Mouse (Mus musculus): ENCODE data around the gene Pik3r1. TPM values are rescaled to one million over a fixed set of nuclear protein-coding genes. Genes with fewer than 3 reads are reported as not detected.

The Pik3r1 gene
- polyA plus RNA-seq, 1 experiment from 2014 or later, result 24.8 TPM

DNA sequence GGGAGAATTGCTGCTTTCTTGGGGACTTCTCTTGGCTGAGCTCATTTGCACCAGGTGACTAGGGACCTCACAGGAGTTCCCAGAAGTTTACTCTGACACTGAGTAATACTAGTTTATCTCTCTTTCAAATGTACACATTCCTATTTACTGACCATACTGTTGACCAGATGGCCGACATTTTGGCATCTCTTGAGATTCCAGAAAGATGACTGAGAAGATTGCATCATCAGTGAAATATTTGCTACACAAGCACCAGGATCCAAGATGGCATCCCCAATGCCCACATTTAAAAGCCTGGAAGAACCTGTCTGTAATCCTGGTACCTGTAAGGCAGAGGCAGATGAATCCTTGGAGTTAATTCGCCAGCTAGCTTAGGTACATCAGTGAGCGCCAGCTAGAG is 41.1 kb downstream of the Pik3r1 start:
- no peak overlapping the region for H3K27ac ChIP-seq (ENCODE audit: low read length)
- no peak overlapping the region for H3K9ac ChIP-seq (ENCODE audit: low read depth, low read length)
- H3K27me3 ChIP-seq (replicated peaks; ENCODE audit: control insufficient read depth, insufficient read depth, low read length), result no peaks in the 10 kb centered on the region
- no peaks in the 10 kb centered on the region for H3K9me3 ChIP-seq (ENCODE audit: control insufficient read depth, low read length)
- no peaks in the 10 kb centered on the region for H3K36me3 ChIP-seq (ENCODE audit: control insufficient read depth, insufficient read depth, low read length)
- H3K4me2 ChIP-seq (ENCODE audit: low read depth, low read length), result no peak overlapping the region
- 78% methylated on average over 3 of the region's 3 CpGs for WGBS
- peaks cover 21% of the 10 kb centered on the region for H3K4me1 ChIP-seq (ENCODE audit: control insufficient read depth, insufficient read depth, low read length)
- no peak overlapping the region for H3K4me3 ChIP-seq (ENCODE audit: low read length)
- no peak for ATAC-seq

DNA sequence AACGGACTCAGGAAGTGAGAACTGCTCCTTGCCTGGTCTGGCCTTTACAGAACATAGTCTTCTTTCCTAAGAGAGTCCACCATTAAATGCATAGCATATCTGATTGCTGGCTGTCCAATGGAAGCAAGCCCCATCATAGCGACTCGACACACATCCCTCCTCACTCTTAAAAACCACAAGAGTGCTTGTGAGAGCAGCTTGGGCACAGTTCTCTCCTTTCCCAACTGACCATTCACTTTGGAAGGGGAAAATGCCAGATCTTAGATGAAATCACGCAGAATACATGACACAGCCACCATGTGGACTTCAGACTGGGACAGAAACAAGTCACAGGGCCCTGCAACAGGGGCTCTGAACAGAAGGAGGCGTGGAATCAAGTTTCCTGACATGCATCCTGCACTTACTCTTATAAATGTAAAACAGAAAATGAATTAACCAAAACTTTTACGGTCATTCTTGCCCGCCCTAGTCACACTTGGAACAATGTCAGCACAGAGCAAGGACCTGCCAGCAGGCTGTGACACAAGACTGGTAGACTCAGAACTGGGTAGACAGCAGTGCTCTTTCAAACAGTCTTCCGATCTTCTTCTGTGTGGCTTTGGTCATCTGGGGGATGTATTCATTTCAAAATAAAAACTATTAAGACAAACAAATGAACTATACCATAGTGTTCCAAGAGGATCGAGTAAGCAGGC is 46.0 kb downstream of the Pik3r1 start:
- Histone ChIP-seq H3K36me3 (ENCODE audit: control insufficient read depth, insufficient read depth, low read length) (no peaks in the 10 kb centered on the region), H3K27ac (ENCODE audit: low read length) (no peak overlapping the region), H3K4me3 (ENCODE audit: low read length) (no peak overlapping the region), H3K4me2 (ENCODE audit: low read depth, low read length) (no peak overlapping the region), H3K9me3 (ENCODE audit: control insufficient read depth, low read length) (no peaks in the 10 kb centered on the region), H3K4me1 (ENCODE audit: control insufficient read depth, insufficient read depth, low read length) (peaks cover 12% of the 10 kb centered on the region), H3K9ac (ENCODE audit: low read depth, low read length) (no peak overlapping the region), H3K27me3 (replicated peaks; ENCODE audit: control insufficient read depth, insufficient read depth, low read length) (no peaks in the 10 kb centered on the region)
- no peak for ATAC-seq
- WGBS, result 88% methylated on average over 9 of the region's 9 CpGs

DNA sequence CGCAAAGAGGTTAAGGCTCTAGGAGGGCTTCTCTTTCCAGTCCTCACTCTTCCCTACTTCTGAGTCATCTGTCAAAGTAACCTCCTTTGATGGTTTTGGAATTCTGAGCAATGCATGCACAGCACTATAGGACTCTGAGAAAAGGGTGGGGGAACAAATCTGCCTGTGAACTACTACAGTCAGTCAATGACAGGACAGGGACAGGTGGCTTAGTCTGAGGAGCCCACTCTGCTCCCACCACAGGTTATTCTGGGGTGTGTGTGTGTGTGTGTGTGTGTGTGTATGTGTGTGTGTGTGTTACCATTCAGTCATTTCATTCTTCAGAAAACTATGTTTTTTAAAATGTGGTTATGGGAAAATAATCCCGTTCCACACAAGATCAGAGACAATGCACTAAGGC is 46.9 kb downstream of the Pik3r1 start:
- Histone ChIP-seq H3K27ac (ENCODE audit: low read length) (no peak overlapping the region), H3K27me3 (replicated peaks; ENCODE audit: control insufficient read depth, insufficient read depth, low read length) (no peaks in the 10 kb centered on the region), H3K36me3 (ENCODE audit: control insufficient read depth, insufficient read depth, low read length) (no peaks in the 10 kb centered on the region), H3K4me1 (ENCODE audit: control insufficient read depth, insufficient read depth, low read length) (peaks cover 12% of the 10 kb centered on the region), H3K4me2 (ENCODE audit: low read depth, low read length) (no peak overlapping the region), H3K9ac (ENCODE audit: low read depth, low read length) (no peak overlapping the region), H3K9me3 (ENCODE audit: control insufficient read depth, low read length) (no peaks in the 10 kb centered on the region), H3K4me3 (ENCODE audit: low read length) (no peak overlapping the region)
- ATAC-seq, result no peak
- WGBS, result 93% methylated on average over 1 of the region's 2 CpGs

DNA sequence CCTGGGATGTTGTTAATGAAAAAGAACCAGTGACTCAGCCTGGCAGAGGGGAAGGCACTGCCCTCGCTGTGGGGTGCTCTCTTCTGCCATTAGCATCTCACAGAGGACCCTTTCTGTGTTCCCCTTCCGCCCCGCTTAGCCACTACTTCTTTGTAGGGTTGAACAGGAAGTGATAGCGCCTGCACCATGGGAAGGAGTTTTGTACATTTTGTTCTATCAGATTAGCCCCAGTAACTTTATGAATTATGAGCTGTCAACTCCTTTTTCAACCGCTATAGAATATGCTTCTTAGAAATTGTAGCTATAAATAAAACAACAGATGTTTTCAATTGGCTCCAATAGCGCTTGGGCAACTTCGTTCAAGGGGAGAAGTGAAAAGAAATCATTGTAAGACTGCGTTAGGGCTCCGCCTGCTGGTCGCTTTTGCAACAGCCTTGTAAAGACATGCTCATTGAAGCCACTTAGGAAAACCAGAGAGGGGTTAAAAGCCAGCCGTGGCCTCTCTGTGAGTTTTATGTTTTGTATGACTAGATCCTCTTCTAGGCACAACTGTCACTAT is 48.6 kb downstream of the Pik3r1 start:
- WGBS, result 19% methylated on average over 11 of the region's 11 CpGs
- Histone ChIP-seq H3K36me3 (ENCODE audit: control insufficient read depth, insufficient read depth, low read length) (no peaks in the 10 kb centered on the region), H3K4me3 (ENCODE audit: low read length) (no peak overlapping the region), H3K4me2 (ENCODE audit: low read depth, low read length) (no peak overlapping the region), H3K9ac (ENCODE audit: low read depth, low read length) (no peak overlapping the region), H3K4me1 (ENCODE audit: control insufficient read depth, insufficient read depth, low read length) (peaks cover 12% of the 10 kb centered on the region), H3K27ac (ENCODE audit: low read length) (no peak overlapping the region), H3K27me3 (replicated peaks; ENCODE audit: control insufficient read depth, insufficient read depth, low read length) (no peaks in the 10 kb centered on the region), H3K9me3 (ENCODE audit: control insufficient read depth, low read length) (no peaks in the 10 kb centered on the region)
- ATAC-seq, result peak; percentile 37

DNA sequence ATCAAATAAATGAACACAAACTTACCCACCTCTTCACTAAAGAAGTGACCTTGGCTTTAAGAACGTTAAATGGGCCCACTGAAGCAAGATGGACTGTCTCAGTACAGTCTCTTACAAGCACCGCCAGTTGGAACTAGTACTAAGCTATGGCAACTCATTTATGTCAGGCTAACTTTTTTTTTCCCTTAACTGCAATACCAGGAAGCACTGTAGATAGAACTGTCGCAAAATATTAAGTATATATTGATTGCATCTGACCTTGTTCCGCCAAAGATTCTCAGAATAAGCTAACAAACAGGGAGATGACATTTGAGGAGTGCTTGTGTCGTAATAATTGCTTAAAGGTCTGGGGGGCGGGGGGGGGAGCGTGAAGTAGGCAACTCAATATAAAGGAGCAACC is 49.3 kb downstream of the Pik3r1 start:
- H3K4me3 ChIP-seq (ENCODE audit: low read length), result no peak overlapping the region
- 61% methylated on average over 7 of the region's 7 CpGs for WGBS
- no peaks in the 10 kb centered on the region for H3K36me3 ChIP-seq (ENCODE audit: control insufficient read depth, insufficient read depth, low read length)
- H3K9ac ChIP-seq (ENCODE audit: low read depth, low read length), result no peak overlapping the region
- no peaks in the 10 kb centered on the region for H3K27me3 ChIP-seq (replicated peaks; ENCODE audit: control insufficient read depth, insufficient read depth, low read length)
- no peak overlapping the region for H3K4me2 ChIP-seq (ENCODE audit: low read depth, low read length)
- peaks cover 12% of the 10 kb centered on the region; the same call in 1 of the 2 replicates for H3K4me1 ChIP-seq (ENCODE audit: control insufficient read depth, insufficient read depth, low read length)
- no peak for ATAC-seq
- H3K9me3 ChIP-seq (ENCODE audit: control insufficient read depth, low read length), result no peaks in the 10 kb centered on the region
- H3K27ac ChIP-seq (ENCODE audit: low read length), result no peak overlapping the region

DNA sequence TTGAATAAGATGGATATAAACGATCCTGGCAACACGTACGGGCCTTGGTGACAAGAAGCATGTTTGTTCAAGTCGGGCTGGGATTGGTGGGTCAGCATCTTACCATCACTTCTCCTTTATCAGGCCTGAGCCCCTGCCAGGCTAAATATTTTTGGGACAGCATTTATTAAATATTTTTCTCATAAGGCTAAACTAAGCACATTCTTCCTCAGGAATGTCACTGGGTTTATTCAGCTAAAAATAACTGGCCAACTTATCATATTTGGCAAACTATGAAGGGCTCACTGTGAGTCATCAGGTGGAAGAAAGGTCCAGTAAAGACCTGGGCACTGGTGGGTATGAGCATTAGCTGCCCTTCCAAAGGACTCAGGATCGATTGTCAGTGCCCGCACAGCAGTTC is 50.2 kb downstream of the Pik3r1 start:
- H3K36me3 ChIP-seq (ENCODE audit: control insufficient read depth, insufficient read depth, low read length), result no peaks in the 10 kb centered on the region
- no peak for ATAC-seq
- H3K4me3 ChIP-seq (ENCODE audit: low read length), result no peak overlapping the region
- no peaks in the 10 kb centered on the region for H3K9me3 ChIP-seq (ENCODE audit: control insufficient read depth, low read length)
- H3K4me2 ChIP-seq (ENCODE audit: low read depth, low read length), result no peak overlapping the region
- H3K9ac ChIP-seq (ENCODE audit: low read depth, low read length), result no peak overlapping the region
- H3K4me1 ChIP-seq (ENCODE audit: control insufficient read depth, insufficient read depth, low read length), result peaks cover 12% of the 10 kb centered on the region; the same call in 1 of the 2 replicates
- no peaks in the 10 kb centered on the region for H3K27me3 ChIP-seq (replicated peaks; ENCODE audit: control insufficient read depth, insufficient read depth, low read length)
- no peak overlapping the region for H3K27ac ChIP-seq (ENCODE audit: low read length)
- WGBS, result 80% methylated on average over 6 of the region's 6 CpGs

DNA sequence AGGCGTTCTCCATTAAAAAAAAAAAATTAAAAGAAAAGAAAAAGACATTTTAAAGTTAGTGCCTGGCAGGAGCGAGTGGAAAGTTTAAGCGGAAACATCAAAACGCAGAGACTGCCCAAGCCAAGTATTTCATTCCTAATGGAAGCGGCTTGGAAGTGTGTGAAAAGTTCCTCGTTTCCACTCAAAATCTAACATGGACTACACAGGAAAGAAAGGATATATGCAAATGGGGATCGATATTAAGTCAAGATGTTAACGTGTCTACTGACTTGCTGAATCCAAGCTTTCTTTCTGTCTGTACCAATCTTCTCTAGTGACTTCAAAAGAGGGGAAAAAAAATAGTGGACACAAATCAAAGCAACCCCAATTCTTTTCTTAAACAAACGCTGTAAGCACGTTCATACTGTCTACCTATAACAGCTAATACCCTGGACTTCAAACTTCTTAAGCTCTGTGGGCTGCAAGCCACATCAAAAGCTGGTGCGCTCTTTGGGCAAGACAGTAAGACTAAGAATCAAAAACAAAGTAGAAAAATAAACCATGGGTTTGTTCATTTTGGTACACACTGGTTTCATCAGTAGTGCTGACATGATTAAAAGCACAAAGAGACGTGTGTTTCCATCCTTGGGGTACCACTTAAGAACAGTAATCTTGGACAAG is 54.5 kb downstream of the Pik3r1 start:
- H3K27ac ChIP-seq (ENCODE audit: low read length), result no peak overlapping the region
- no peak for ATAC-seq
- H3K4me3 ChIP-seq (ENCODE audit: low read length), result no peak overlapping the region
- H3K4me2 ChIP-seq (ENCODE audit: low read depth, low read length), result no peak overlapping the region
- H3K9me3 ChIP-seq (ENCODE audit: control insufficient read depth, low read length), result no peaks in the 10 kb centered on the region
- H3K27me3 ChIP-seq (replicated peaks; ENCODE audit: control insufficient read depth, insufficient read depth, low read length), result no peaks in the 10 kb centered on the region
- H3K36me3 ChIP-seq (ENCODE audit: control insufficient read depth, insufficient read depth, low read length), result peaks cover 5% of the 10 kb centered on the region; the same call in 1 of the 2 replicates
- H3K4me1 ChIP-seq (ENCODE audit: control insufficient read depth, insufficient read depth, low read length), result no peaks in the 10 kb centered on the region; the same call in 1 of the 2 replicates
- no peak overlapping the region for H3K9ac ChIP-seq (ENCODE audit: low read depth, low read length)
- WGBS, result 86% methylated on average over 12 of the region's 12 CpGs

DNA sequence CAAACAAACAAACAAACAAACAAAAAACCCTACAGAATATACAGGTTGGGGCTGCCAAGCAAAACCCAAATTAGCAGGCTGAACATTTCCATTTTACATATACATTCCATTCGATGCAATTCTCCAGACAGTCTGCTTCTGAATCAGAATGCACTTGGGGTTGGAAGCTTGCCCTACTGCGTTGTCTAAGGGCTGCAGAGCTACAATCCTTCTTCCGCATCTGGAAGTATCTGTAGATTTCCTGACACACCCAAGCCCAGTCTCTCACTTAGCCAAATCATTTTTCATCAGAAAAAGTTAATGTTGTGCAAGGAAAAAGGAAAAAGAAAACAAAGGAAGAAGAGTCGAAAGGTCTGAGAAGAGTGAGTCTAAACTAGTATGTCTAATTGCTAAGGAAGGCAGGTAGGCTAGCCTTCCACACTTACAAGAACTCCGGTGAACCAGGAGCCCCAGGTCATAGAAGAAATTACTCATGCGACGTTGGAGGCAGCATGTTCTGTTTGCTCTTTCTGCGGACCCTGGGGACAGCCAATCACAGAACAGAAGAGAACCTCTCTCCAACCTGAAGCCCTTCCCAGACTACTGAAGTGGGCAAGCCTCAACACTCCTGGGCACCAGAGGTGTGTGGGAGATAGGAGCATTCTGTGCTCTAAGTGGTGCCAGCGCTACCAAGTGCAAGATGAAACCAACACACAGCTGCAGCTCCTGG is 55.1 kb downstream of the Pik3r1 start:
- H3K27me3 ChIP-seq (replicated peaks; ENCODE audit: control insufficient read depth, insufficient read depth, low read length), result no peaks in the 10 kb centered on the region
- no peaks in the 10 kb centered on the region; the same call in 1 of the 2 replicates for H3K4me1 ChIP-seq (ENCODE audit: control insufficient read depth, insufficient read depth, low read length)
- H3K4me3 ChIP-seq (ENCODE audit: low read length), result no peak overlapping the region
- ATAC-seq, result no peak
- H3K4me2 ChIP-seq (ENCODE audit: low read depth, low read length), result no peak overlapping the region
- no peak overlapping the region for H3K9ac ChIP-seq (ENCODE audit: low read depth, low read length)
- 76% methylated on average over 9 of the region's 9 CpGs for WGBS
- H3K27ac ChIP-seq (ENCODE audit: low read length), result no peak overlapping the region
- no peaks in the 10 kb centered on the region for H3K9me3 ChIP-seq (ENCODE audit: control insufficient read depth, low read length)
- H3K36me3 ChIP-seq (ENCODE audit: control insufficient read depth, insufficient read depth, low read length), result peaks cover 9% of the 10 kb centered on the region; the same call in 1 of the 2 replicates

DNA sequence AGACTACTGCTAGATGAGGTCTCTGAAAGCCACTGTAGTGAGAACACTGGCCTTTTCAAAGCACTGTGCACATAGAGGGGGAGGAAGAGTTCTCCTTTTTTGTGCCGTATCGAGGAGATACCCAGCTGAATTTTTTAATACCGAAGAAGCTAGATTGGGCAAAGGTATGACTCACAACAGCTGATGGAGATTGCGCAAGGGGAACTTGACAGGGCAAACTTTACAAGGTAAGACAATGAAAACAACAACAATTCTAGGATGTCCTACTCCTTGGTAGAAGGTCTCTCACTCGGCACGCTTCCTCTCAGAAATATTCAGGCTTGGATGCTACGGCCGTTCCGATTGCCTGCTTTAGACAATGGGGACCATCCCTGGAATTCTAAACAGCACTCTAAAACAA is 55.9 kb downstream of the Pik3r1 start:
- ATAC-seq, result no peak
- Histone ChIP-seq H3K9ac (ENCODE audit: low read depth, low read length) (no peak overlapping the region), H3K9me3 (ENCODE audit: control insufficient read depth, low read length) (no peaks in the 10 kb centered on the region), H3K27me3 (replicated peaks; ENCODE audit: control insufficient read depth, insufficient read depth, low read length) (no peaks in the 10 kb centered on the region), H3K4me2 (ENCODE audit: low read depth, low read length) (no peak overlapping the region), H3K4me1 (ENCODE audit: control insufficient read depth, insufficient read depth, low read length) (no peaks in the 10 kb centered on the region; the same call in 1 of the 2 replicates), H3K27ac (ENCODE audit: low read length) (no peak overlapping the region), H3K36me3 (ENCODE audit: control insufficient read depth, insufficient read depth, low read length) (peaks cover 9% of the 10 kb centered on the region; the same call in 1 of the 2 replicates), H3K4me3 (ENCODE audit: low read length) (no peak overlapping the region)
- WGBS, result 87% methylated on average over 9 of the region's 9 CpGs

All from intestine, embryonic 16.5 days (tissue).